Mouse (Mus musculus) lung, embryonic 14.5 days (tissue): ENCODE data around the gene Pgap2. TPM values are rescaled to one million over a fixed set of nuclear protein-coding genes. Genes with fewer than 3 reads are reported as not detected.

Source experiments
- ATAC-seq: fragments of 200-750 bp; cut with Nextera tagmentation; 2 replicates; pipeline ENCODE4 v1.8.0; 2017; ENCODE audit warnings: mild to moderate bottlenecking, moderate TSS enrichment, moderate library complexity; ENCODE audit not compliant: insufficient read depth
- DNase-seq: peaks from one replicate; pipeline ENCODE4 v3.0.0-alpha.2; 2015
- H3K27ac ChIP-seq: fragments of 300-500 bp; sonication (generic); 2 replicates; pipeline ENCODE4 v1.5.1; 2014; ENCODE audit warnings: low read depth, mild to moderate bottlenecking, moderate library complexity
- H3K27me3 ChIP-seq: fragments of 300-500 bp; sonication (generic); 2 replicates; pipeline ENCODE4 v1.6.1; 2014; ENCODE audit warnings: low read length, control low read depth; ENCODE audit not compliant: insufficient read depth
- H3K36me3 ChIP-seq: fragments of 300-500 bp; sonication (generic); 2 replicates; pipeline ENCODE4 v1.6.1; 2014; ENCODE audit warnings: control low read depth; ENCODE audit not compliant: insufficient read depth
- H3K4me1 ChIP-seq: fragments of 300-500 bp; sonication (generic); 2 replicates; pipeline ENCODE4 v1.6.1; 2014; ENCODE audit warnings: antibody characterized with exemption, control low read depth; ENCODE audit not compliant: insufficient read depth
- H3K4me2 ChIP-seq: fragments of 300-500 bp; sonication (generic); 2 replicates; pipeline ENCODE4 v1.6.1; 2014; ENCODE audit warnings: mild to moderate bottlenecking
- H3K4me3 ChIP-seq: fragments of 300-500 bp; sonication (generic); 2 replicates; pipeline ENCODE4 v1.5.1; 2014; ENCODE audit warnings: low read depth, low read length
- H3K9ac ChIP-seq: fragments of 300-500 bp; sonication (generic); 2 replicates; pipeline ENCODE4 v1.6.1; 2014
- H3K9me3 ChIP-seq: fragments of 300-500 bp; sonication (generic); 2 replicates; pipeline ENCODE4 v1.6.1; 2016; ENCODE audit warnings: low read depth, low read length, control low read depth
- CTCF ChIP-seq: IDR thresholded peaks from 2 replicates; pipeline ENCODE4 v1.5.1; 2016; ENCODE audit warnings: antibody characterized with exemption, low read depth
- WGBS: fragments of 180-500 bp; shearing (Covaris S2); extraction: QIAGEN DNeasy Blood & Tissue Kit; methylation state at CpG from one replicate; pipeline ENCODE4 v1.1.7; 2014; 5-methylcytosine and 5-hydroxymethylcytosine counted together
- polyA plus RNA-seq: library from polyadenylated mRNA; unstranded; fragments of >200 nt; fragmentation: Nextera tagmentation; extraction: Ambion mirVana; gene quantifications from 2 replicates; pipeline ENCODE4 v1.2.1, GENCODE M21; 2014

Pgap2 gene
- polyA plus RNA-seq, 1 experiment from 2014 or later = 80.4 TPM

GRCm38 (mm10) chr7:102246956-102247797 lies 37.2 kb downstream of the Pgap2 start:
- Histone ChIP-seq H3K4me3 (no peak overlapping the region), H3K9me3 (no peaks in the 10 kb centered on the region), H3K27me3 (no peaks in the 10 kb centered on the region), H3K4me1 (peaks cover 33% of the 10 kb centered on the region), H3K9ac (peak overlapping the region; percentile 29), H3K27ac (no peak overlapping the region), H3K36me3 (0 out of 2 replicates have a peak, but pooled peaks cover 3% of the 10 kb centered on the region), H3K4me2 (peak overlapping the region; percentile 83)
- WGBS = 59% methylated on average over 12 of the region's 12 CpGs
- DNase-seq (no peak), ATAC-seq (no peak)
- TF ChIP-seq CTCF = no peak

GRCm38 (mm10) chr7:102248691-102249404 lies 38.8 kb downstream of the Pgap2 start:
- Histone ChIP-seq H3K36me3 (0 out of 2 replicates have a peak, but pooled peaks cover 3% of the 10 kb centered on the region), H3K9me3 (no peaks in the 10 kb centered on the region), H3K9ac (peak overlapping the region; percentile 84), H3K4me3 (peak overlapping the region; percentile 81), H3K4me2 (peak overlapping the region; percentile 83), H3K27me3 (no peaks in the 10 kb centered on the region), H3K4me1 (peaks cover 33% of the 10 kb centered on the region), H3K27ac (peak overlapping the region; percentile 99; the same call in 1 of the 2 replicates)
- 10% methylated on average over 16 of the region's 16 CpGs for WGBS
- no peak for ATAC-seq
- DNase-seq = no peak
- TF ChIP-seq CTCF = no peak

- Histone ChIP-seq H3K27me3 (no peaks in the 10 kb centered on the region), H3K4me3 (peak overlapping the region; percentile 81), H3K9me3 (no peaks in the 10 kb centered on the region), H3K27ac (peak overlapping the region; percentile 99), H3K4me2 (peak overlapping the region; percentile 83), H3K9ac (peak overlapping the region; percentile 84), H3K36me3 (no peaks in the 10 kb centered on the region), H3K4me1 (peaks cover 28% of the 10 kb centered on the region)
- DNase-seq (peak; percentile 65), ATAC-seq (no peak; the same call in 1 of the 2 replicates)
- under 1% methylated on average over 23 of the region's 23 CpGs for WGBS
- no peak for TF ChIP-seq CTCF
Measured at GRCm38 (mm10) chr7:102249531-102249895, 39.5 kb downstream of the Pgap2 start.

GRCm38 (mm10) chr7:102249896-102250630 lies 40.1 kb downstream of the Pgap2 start:
- Histone ChIP-seq H3K27me3 (no peaks in the 10 kb centered on the region), H3K36me3 (no peaks in the 10 kb centered on the region)
- DNase-seq = peak; percentile 84

GRCm38 (mm10) chr7:102250631-102251214 lies 40.7 kb downstream of the Pgap2 start:
- H3K27me3 ChIP-seq = no peaks in the 10 kb centered on the region
- peak overlapping the region; percentile 81 for H3K4me3 ChIP-seq
- DNase-seq (peak; percentile 94), ATAC-seq (peak; percentile 87)
- WGBS = under 1% methylated on average over 33 of the region's 33 CpGs
- peak overlapping the region; percentile 99 for H3K27ac ChIP-seq
- H3K36me3 ChIP-seq = no peaks in the 10 kb centered on the region
- H3K4me1 ChIP-seq = peaks cover 27% of the 10 kb centered on the region
- H3K9me3 ChIP-seq = no peaks in the 10 kb centered on the region
- H3K9ac ChIP-seq = peak overlapping the region; percentile 84
- peak; percentile 77 for TF ChIP-seq CTCF
- peak overlapping the region; percentile 83 for H3K4me2 ChIP-seq

More at GRCm38 (mm10) chr7:102249896-102250630, 40.1 kb downstream of the Pgap2 start:
- H3K9ac ChIP-seq = peak overlapping the region; percentile 84
- peaks cover 27% of the 10 kb centered on the region for H3K4me1 ChIP-seq
- H3K4me2 ChIP-seq = peak overlapping the region; percentile 83
- no peaks in the 10 kb centered on the region for H3K9me3 ChIP-seq
- peak overlapping the region; percentile 99 for H3K27ac ChIP-seq
- peak; percentile 85 for ATAC-seq
- no peak for TF ChIP-seq CTCF
- peak overlapping the region; percentile 81 for H3K4me3 ChIP-seq
- WGBS = under 1% methylated on average over 37 of the region's 49 CpGs

GRCm38 (mm10) chr7:102253631-102254030 lies 43.6 kb downstream of the Pgap2 start:
- Histone ChIP-seq H3K4me2 (no peak overlapping the region), H3K9me3 (no peaks in the 10 kb centered on the region), H3K27ac (no peak overlapping the region), H3K27me3 (no peaks in the 10 kb centered on the region), H3K9ac (no peak overlapping the region), H3K4me3 (no peak overlapping the region), H3K36me3 (no peaks in the 10 kb centered on the region), H3K4me1 (0 out of 2 replicates have a peak, but pooled peaks cover 5% of the 10 kb centered on the region)
- DNase-seq (no peak), ATAC-seq (no peak)
- 87% methylated on average over 1 of the region's 1 CpGs for WGBS
- no peak for TF ChIP-seq CTCF
